Mouse (Mus musculus) testis, adult 2 months (tissue): ENCODE measurements around the gene Zfp281. TPM values are rescaled to one million over a fixed set of nuclear protein-coding genes. Genes with fewer than 3 reads are reported as not detected.

Experiments used
- H3K27ac ChIP-seq: fragments of 200-500 bp; 2 replicates; pipeline ENCODE4 v1.5.1; 2012; ENCODE audit warnings: low read depth, low read length; ENCODE audit not compliant: control insufficient read depth, insufficient read depth
- H3K27me3 ChIP-seq: fragments of 200-500 bp; 2 replicates; pipeline ENCODE4 v1.6.1; 2012; ENCODE audit warnings: mild to moderate bottlenecking, low read length, moderate library complexity; ENCODE audit not compliant: control insufficient read depth, insufficient read depth
- H3K36me3 ChIP-seq: fragments of 200-500 bp; 2 replicates; pipeline ENCODE4 v1.6.1; 2012; ENCODE audit warnings: mild to moderate bottlenecking, low read length; ENCODE audit not compliant: control insufficient read depth, insufficient read depth
- H3K4me1 ChIP-seq: fragments of 200-500 bp; 2 replicates; pipeline ENCODE4 v1.6.1; 2012; ENCODE audit warnings: low read length; ENCODE audit not compliant: control insufficient read depth, insufficient read depth
- H3K4me3 ChIP-seq: fragments of 200-500 bp; 2 replicates; pipeline ENCODE4 v1.5.1; 2012; ENCODE audit warnings: low read depth, mild to moderate bottlenecking, low read length, moderate library complexity, mixed read lengths; ENCODE audit not compliant: control insufficient read depth
- CTCF ChIP-seq: fragments of 200-500 bp; IDR thresholded peaks from 2 replicates; pipeline ENCODE4 v1.5.1; 2012; ENCODE audit warnings: low read depth, mild to moderate bottlenecking, inconsistent platforms, low read length, moderate library complexity; ENCODE audit not compliant: control insufficient read depth, insufficient read depth, insufficient replicate concordance
- POLR2A ChIP-seq: fragments of 200-500 bp; IDR thresholded peaks from 2 replicates; pipeline ENCODE4 v1.6.1; 2012; ENCODE audit warnings: low read depth, mild to moderate bottlenecking, inconsistent platforms, low read length, moderate library complexity; ENCODE audit not compliant: control insufficient read depth
- polyA plus RNA-seq: library from polyadenylated mRNA; depleted of rRNA; stranded (reverse); fragments of >200 nt; gene quantifications from 2 replicates; pipeline ENCODE4 v1.2.3, GENCODE M21; 2012

Zfp281 gene
- polyA plus RNA-seq, 1 experiment, result 2.3 TPM

DNA sequence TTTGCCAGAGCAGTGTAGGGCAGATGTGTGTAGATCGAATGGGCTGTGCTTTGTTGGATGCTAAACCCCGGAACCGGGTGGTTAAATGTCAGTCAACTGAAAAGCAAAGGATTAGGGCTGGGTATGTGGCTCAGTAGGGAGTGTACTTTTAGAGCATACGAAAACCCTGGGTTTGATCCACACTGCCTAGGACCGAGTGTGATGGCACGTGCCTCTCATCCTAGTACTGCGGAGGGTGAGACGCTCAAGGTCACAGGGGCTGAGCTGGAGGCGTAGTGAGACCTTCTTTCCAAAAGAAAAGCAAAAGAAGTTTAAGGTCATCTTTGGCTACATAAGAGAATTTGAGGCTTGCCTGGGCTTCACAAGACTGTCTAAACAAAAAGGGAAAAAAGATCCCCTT lies 34.6 kb downstream of the Zfp281 start:
- no peaks in the 10 kb centered on the region for H3K27me3 ChIP-seq
- no peaks in the 10 kb centered on the region; the same call in 1 of the 2 replicates for H3K4me1 ChIP-seq
- TF ChIP-seq CTCF (no peak), POLR2A (no peak)
- H3K27ac ChIP-seq, result no peak overlapping the region
- H3K4me3 ChIP-seq, result no peak overlapping the region
- H3K36me3 ChIP-seq, result no peaks in the 10 kb centered on the region

GRCm38 (mm10) chr1:136659917-136660316 lies 35.2 kb downstream of the Zfp281 start:
- Histone ChIP-seq H3K4me3 (no peak overlapping the region), H3K36me3 (no peaks in the 10 kb centered on the region), H3K27me3 (no peaks in the 10 kb centered on the region), H3K4me1 (no peaks in the 10 kb centered on the region; the same call in 1 of the 2 replicates), H3K27ac (no peak overlapping the region)
- no peak for TF ChIP-seq POLR2A

GRCm38 (mm10) chr1:136661511-136661910 lies 36.8 kb downstream of the Zfp281 start:
- no peaks in the 10 kb centered on the region for H3K36me3 ChIP-seq
- H3K27me3 ChIP-seq, result no peaks in the 10 kb centered on the region
- no peak overlapping the region for H3K4me3 ChIP-seq
- no peaks in the 10 kb centered on the region; the same call in 1 of the 2 replicates for H3K4me1 ChIP-seq
- TF ChIP-seq CTCF (no peak), POLR2A (no peak)
- H3K27ac ChIP-seq, result no peak overlapping the region

- no peak for TF ChIP-seq POLR2A
- no peak for TF ChIP-seq CTCF
- Histone ChIP-seq H3K27ac (no peak overlapping the region; the same call in 1 of the 2 replicates), H3K4me3 (no peak overlapping the region), H3K4me1 (no peaks in the 10 kb centered on the region; the same call in 1 of the 2 replicates), H3K27me3 (no peaks in the 10 kb centered on the region), H3K36me3 (no peaks in the 10 kb centered on the region)
Measured at GRCm38 (mm10) chr1:136661939-136662563, 37.4 kb downstream of the Zfp281 start.

DNA sequence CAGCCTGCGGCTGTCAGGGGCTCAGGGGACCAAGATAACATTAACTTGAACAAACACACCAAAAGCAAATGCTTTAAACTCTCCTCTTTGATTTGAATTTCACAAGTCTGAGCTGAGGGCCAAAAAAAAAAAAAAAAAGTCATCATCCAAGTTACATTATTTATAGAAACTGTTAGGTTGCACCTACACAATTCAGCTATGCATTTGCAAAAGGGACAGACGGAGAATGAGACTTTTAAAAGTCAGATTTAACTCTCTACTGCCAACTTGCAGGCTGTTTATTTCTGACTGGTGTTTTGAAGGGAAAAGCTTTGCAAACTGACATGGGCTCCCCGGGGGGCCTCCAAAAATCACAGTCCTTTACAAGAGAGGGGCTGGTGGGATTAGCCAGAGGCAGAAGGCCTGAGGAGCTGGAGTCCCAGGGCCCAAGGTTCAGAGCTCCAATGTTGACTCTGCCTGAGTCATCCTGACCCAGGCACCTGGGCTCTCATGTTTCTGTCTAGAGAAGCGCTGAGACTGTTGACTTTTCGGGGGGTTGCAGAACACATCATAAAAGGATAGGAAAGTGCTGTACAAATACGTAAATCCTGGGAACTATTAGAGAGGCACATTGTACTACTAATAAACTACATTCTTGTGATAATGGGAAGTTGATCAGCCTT lies 40.4 kb downstream of the Zfp281 start:
- no peaks in the 10 kb centered on the region for H3K27me3 ChIP-seq
- TF ChIP-seq POLR2A (no peak), CTCF (no peak)
- no peak overlapping the region for H3K27ac ChIP-seq
- no peaks in the 10 kb centered on the region for H3K36me3 ChIP-seq
- no peaks in the 10 kb centered on the region; the same call in 1 of the 2 replicates for H3K4me1 ChIP-seq
- H3K4me3 ChIP-seq, result no peak overlapping the region

GRCm38 (mm10) chr1:136666513-136666912 lies 41.8 kb downstream of the Zfp281 start:
- Histone ChIP-seq H3K36me3 (no peaks in the 10 kb centered on the region), H3K27me3 (no peaks in the 10 kb centered on the region), H3K4me3 (no peak overlapping the region), H3K4me1 (peaks cover 5% of the 10 kb centered on the region), H3K27ac (no peak overlapping the region)
- TF ChIP-seq POLR2A, result no peak
- no peak for TF ChIP-seq CTCF

GRCm38 (mm10) chr1:136669926-136670325 lies 45.2 kb downstream of the Zfp281 start:
- no peak overlapping the region for H3K27ac ChIP-seq
- peaks cover 5% of the 10 kb centered on the region for H3K4me1 ChIP-seq
- H3K4me3 ChIP-seq, result no peak overlapping the region
- no peaks in the 10 kb centered on the region for H3K27me3 ChIP-seq
- TF ChIP-seq POLR2A (no peak), CTCF (no peak)
- H3K36me3 ChIP-seq, result no peaks in the 10 kb centered on the region
